Mouse (Mus musculus): Measurements from ENCODE around the gene Itgb3bp.

GRCm38 (mm10) chr4:99979326-99979725 is 49.7 kb upstream of the Itgb3bp start:
- TF ChIP-seq ZC3H11A (IDR thresholded peaks at IDR 0.05; ENCODE audit: borderline replicate concordance, low read depth, low read length) (no peak), HCFC1 (IDR thresholded peaks at IDR 0.05; ENCODE audit: borderline replicate concordance, insufficient read depth, low read length) (no peak)
